Mouse (Mus musculus): ENCODE data around the gene Rbfox2. TPM values are rescaled to one million over a fixed set of nuclear protein-coding genes. Genes with fewer than 3 reads are reported as not detected.

Rbfox2 gene
- polyA plus RNA-seq, 1 experiment from 2014 or later: 97.4 TPM

GRCm38 (mm10) chr15:77153625-77154024 lies 153.2 kb downstream of the Rbfox2 start:
- ATAC-seq (ENCODE audit: low read depth): peak; percentile 90
- WGBS: 0% methylated on average over 12 of the region's 12 CpGs
- H3K4me3 ChIP-seq (ENCODE audit: low read depth, low read length): peak overlapping the region; percentile 46

GRCm38 (mm10) chr15:77153088-77153546 lies 153.7 kb downstream of the Rbfox2 start:
- H3K9me3 ChIP-seq (ENCODE audit: control insufficient read depth, low read length): no peaks in the 10 kb centered on the region
- peak; percentile 87 for DNase-seq (ENCODE audit: low spot score)
- peak; percentile 79 for ATAC-seq (ENCODE audit: low read depth)
- peaks cover 40% of the 10 kb centered on the region for H3K4me1 ChIP-seq (ENCODE audit: control insufficient read depth, insufficient read depth, low read length)
- 0% methylated on average over 3 of the region's 3 CpGs for WGBS
- peak overlapping the region; percentile 93 for H3K27ac ChIP-seq (replicated peaks; ENCODE audit: low read depth, low read length)
- no peaks in the 10 kb centered on the region for H3K27me3 ChIP-seq (replicated peaks; ENCODE audit: control insufficient read depth, insufficient read depth, low read length)
- H3K4me3 ChIP-seq (ENCODE audit: low read depth, low read length): peak overlapping the region; percentile 46
- H3K4me2 ChIP-seq (ENCODE audit: low read depth, low read length): peak overlapping the region; percentile 58
- H3K9ac ChIP-seq (ENCODE audit: low read depth, low read length): peak overlapping the region; percentile 61
- peaks cover 5% of the 10 kb centered on the region; the same call in 1 of the 2 replicates for H3K36me3 ChIP-seq (ENCODE audit: control insufficient read depth, insufficient read depth, low read length)

More at GRCm38 (mm10) chr15:77153625-77154024, 153.2 kb downstream of the Rbfox2 start:
- peaks cover 39% of the 10 kb centered on the region for H3K4me1 ChIP-seq (ENCODE audit: control insufficient read depth, insufficient read depth, low read length)
- peak; percentile 96 for DNase-seq (ENCODE audit: low spot score)
- peak overlapping the region; percentile 58 for H3K4me2 ChIP-seq (ENCODE audit: low read depth, low read length)
- H3K9ac ChIP-seq (ENCODE audit: low read depth, low read length): peak overlapping the region; percentile 61
- no peaks in the 10 kb centered on the region for H3K27me3 ChIP-seq (replicated peaks; ENCODE audit: control insufficient read depth, insufficient read depth, low read length)
- peak overlapping the region; percentile 93 for H3K27ac ChIP-seq (replicated peaks; ENCODE audit: low read depth, low read length)
- H3K36me3 ChIP-seq (ENCODE audit: control insufficient read depth, insufficient read depth, low read length): peaks cover 4% of the 10 kb centered on the region; the same call in 1 of the 2 replicates
- H3K9me3 ChIP-seq (ENCODE audit: control insufficient read depth, low read length): no peaks in the 10 kb centered on the region

GRCm38 (mm10) chr15:77152336-77153087 lies 154.3 kb downstream of the Rbfox2 start:
- H3K4me2 ChIP-seq (ENCODE audit: low read depth, low read length): peak overlapping the region; percentile 58
- no peaks in the 10 kb centered on the region for H3K27me3 ChIP-seq (replicated peaks; ENCODE audit: control insufficient read depth, insufficient read depth, low read length)
- H3K4me1 ChIP-seq (ENCODE audit: control insufficient read depth, insufficient read depth, low read length): peaks cover 40% of the 10 kb centered on the region
- peak overlapping the region; percentile 61 for H3K9ac ChIP-seq (ENCODE audit: low read depth, low read length)
- peak overlapping the region; percentile 93 for H3K27ac ChIP-seq (replicated peaks; ENCODE audit: low read depth, low read length)
- DNase-seq (ENCODE audit: low spot score) (peak; percentile 43), ATAC-seq (ENCODE audit: low read depth) (no peak)
- no peaks in the 10 kb centered on the region for H3K9me3 ChIP-seq (ENCODE audit: control insufficient read depth, low read length)
- H3K4me3 ChIP-seq (ENCODE audit: low read depth, low read length): peak overlapping the region; percentile 46
- H3K36me3 ChIP-seq (ENCODE audit: control insufficient read depth, insufficient read depth, low read length): peaks cover 5% of the 10 kb centered on the region; the same call in 1 of the 2 replicates
- under 1% methylated on average over 19 of the region's 19 CpGs for WGBS

GRCm38 (mm10) chr15:77151816-77152215 lies 155.0 kb downstream of the Rbfox2 start:
- Histone ChIP-seq H3K27me3 (replicated peaks; ENCODE audit: control insufficient read depth, insufficient read depth, low read length) (no peaks in the 10 kb centered on the region), H3K9me3 (ENCODE audit: control insufficient read depth, low read length) (no peaks in the 10 kb centered on the region), H3K4me3 (ENCODE audit: low read depth, low read length) (peak overlapping the region; percentile 46), H3K4me1 (ENCODE audit: control insufficient read depth, insufficient read depth, low read length) (peaks cover 40% of the 10 kb centered on the region), H3K27ac (replicated peaks; ENCODE audit: low read depth, low read length) (peak overlapping the region; percentile 93), H3K9ac (ENCODE audit: low read depth, low read length) (peak overlapping the region; percentile 61), H3K36me3 (ENCODE audit: control insufficient read depth, insufficient read depth, low read length) (peaks cover 5% of the 10 kb centered on the region; the same call in 1 of the 2 replicates), H3K4me2 (ENCODE audit: low read depth, low read length) (peak overlapping the region; percentile 58)
- ATAC-seq (ENCODE audit: low read depth): no peak
- 5% methylated on average over 4 of the region's 4 CpGs for WGBS
- DNase-seq (ENCODE audit: low spot score): no peak

- 43% methylated on average over 8 of the region's 8 CpGs for WGBS
- Histone ChIP-seq H3K27me3 (replicated peaks; ENCODE audit: control insufficient read depth, insufficient read depth, low read length) (no peaks in the 10 kb centered on the region), H3K4me3 (ENCODE audit: low read depth, low read length) (peak overlapping the region; percentile 46), H3K9me3 (ENCODE audit: control insufficient read depth, low read length) (no peaks in the 10 kb centered on the region), H3K36me3 (ENCODE audit: control insufficient read depth, insufficient read depth, low read length) (peaks cover 5% of the 10 kb centered on the region; the same call in 1 of the 2 replicates), H3K27ac (replicated peaks; ENCODE audit: low read depth, low read length) (peak overlapping the region; percentile 96), H3K9ac (ENCODE audit: low read depth, low read length) (peak overlapping the region; percentile 61), H3K4me2 (ENCODE audit: low read depth, low read length) (peak overlapping the region; percentile 58), H3K4me1 (ENCODE audit: control insufficient read depth, insufficient read depth, low read length) (peaks cover 40% of the 10 kb centered on the region)
- DNase-seq (ENCODE audit: low spot score) (no peak), ATAC-seq (ENCODE audit: low read depth) (no peak)
Measured at GRCm38 (mm10) chr15:77151178-77151577, 155.6 kb downstream of the Rbfox2 start.

GRCm38 (mm10) chr15:77150424-77150841 lies 156.4 kb downstream of the Rbfox2 start:
- H3K27ac ChIP-seq (replicated peaks; ENCODE audit: low read depth, low read length): peak overlapping the region; percentile 96
- no peaks in the 10 kb centered on the region for H3K27me3 ChIP-seq (replicated peaks; ENCODE audit: control insufficient read depth, insufficient read depth, low read length)
- H3K4me3 ChIP-seq (ENCODE audit: low read depth, low read length): peak overlapping the region; percentile 46
- H3K9ac ChIP-seq (ENCODE audit: low read depth, low read length): peak overlapping the region; percentile 61
- H3K36me3 ChIP-seq (ENCODE audit: control insufficient read depth, insufficient read depth, low read length): peaks cover 5% of the 10 kb centered on the region; the same call in 1 of the 2 replicates
- peak overlapping the region; percentile 58 for H3K4me2 ChIP-seq (ENCODE audit: low read depth, low read length)
- peaks cover 40% of the 10 kb centered on the region for H3K4me1 ChIP-seq (ENCODE audit: control insufficient read depth, insufficient read depth, low read length)
- ATAC-seq (ENCODE audit: low read depth) (0 out of 2 replicates have a peak, but pooled peaks have one; percentile 11), DNase-seq (ENCODE audit: low spot score) (peak; percentile 72)
- 3% methylated on average over 3 of the region's 3 CpGs for WGBS
- H3K9me3 ChIP-seq (ENCODE audit: control insufficient read depth, low read length): no peaks in the 10 kb centered on the region

- WGBS: 21% methylated on average over 3 of the region's 3 CpGs
- Histone ChIP-seq H3K4me3 (ENCODE audit: low read depth, low read length) (peak overlapping the region; percentile 46), H3K4me1 (ENCODE audit: control insufficient read depth, insufficient read depth, low read length) (peaks cover 40% of the 10 kb centered on the region), H3K27me3 (replicated peaks; ENCODE audit: control insufficient read depth, insufficient read depth, low read length) (no peaks in the 10 kb centered on the region), H3K27ac (replicated peaks; ENCODE audit: low read depth, low read length) (peak overlapping the region; percentile 96), H3K9ac (ENCODE audit: low read depth, low read length) (peak overlapping the region; percentile 61), H3K4me2 (ENCODE audit: low read depth, low read length) (peak overlapping the region; percentile 58), H3K9me3 (ENCODE audit: control insufficient read depth, low read length) (no peaks in the 10 kb centered on the region), H3K36me3 (ENCODE audit: control insufficient read depth, insufficient read depth, low read length) (peaks cover 5% of the 10 kb centered on the region; the same call in 1 of the 2 replicates)
- 0 out of 2 replicates have a peak, but pooled peaks have one; percentile 15 for ATAC-seq (ENCODE audit: low read depth)
- peak; percentile 86 for DNase-seq (ENCODE audit: low spot score)
Measured at GRCm38 (mm10) chr15:77150000-77150399, 156.8 kb downstream of the Rbfox2 start.

GRCm38 (mm10) chr15:77149551-77149950 lies 157.3 kb downstream of the Rbfox2 start:
- Histone ChIP-seq H3K4me1 (ENCODE audit: control insufficient read depth, insufficient read depth, low read length) (peaks cover 40% of the 10 kb centered on the region), H3K27me3 (replicated peaks; ENCODE audit: control insufficient read depth, insufficient read depth, low read length) (no peaks in the 10 kb centered on the region)

More at GRCm38 (mm10) chr15:77149551-77149950, 157.3 kb downstream of the Rbfox2 start:
- H3K9me3 ChIP-seq (ENCODE audit: control insufficient read depth, low read length): no peaks in the 10 kb centered on the region
- H3K9ac ChIP-seq (ENCODE audit: low read depth, low read length): peak overlapping the region; percentile 61; the same call in 1 of the 2 replicates
- ATAC-seq (ENCODE audit: low read depth): no peak
- WGBS: 57% methylated on average over 3 of the region's 3 CpGs
- no peak for DNase-seq (ENCODE audit: low spot score)
- peak overlapping the region; percentile 46; the same call in 1 of the 2 replicates for H3K4me3 ChIP-seq (ENCODE audit: low read depth, low read length)
- H3K36me3 ChIP-seq (ENCODE audit: control insufficient read depth, insufficient read depth, low read length): peaks cover 5% of the 10 kb centered on the region; the same call in 1 of the 2 replicates
- H3K4me2 ChIP-seq (ENCODE audit: low read depth, low read length): peak overlapping the region; percentile 58
- H3K27ac ChIP-seq (replicated peaks; ENCODE audit: low read depth, low read length): peak overlapping the region; percentile 96

Data from embryonic facial prominence, embryonic 14.5 days (tissue).